Mouse (Mus musculus): ENCODE data around the gene Ubr7. TPM values are rescaled to one million over a fixed set of nuclear protein-coding genes. Genes with fewer than 3 reads are reported as not detected.

Ubr7 gene
- polyA plus RNA-seq, 1 experiment from 2014 or later: 26.5 TPM

Other genes with a start within 250 kb of the Ubr7 start
- 0.84 and 1.1 TPM in 2 replicates for gene Chga, start 203.0 kb upstream of the Ubr7 start, polyA plus RNA-seq (2015; fragmentation: Nextera tagmentation; extraction: Ambion mirVana)
- 4.3 and 6.4 TPM in 2 replicates for gene Itpk1, start 53.0 kb upstream of the Ubr7 start, polyA plus RNA-seq (2015; fragmentation: Nextera tagmentation; extraction: Ambion mirVana)
- gene Moap1, start 14.3 kb upstream of the Ubr7 start, polyA plus RNA-seq (2015; fragmentation: Nextera tagmentation; extraction: Ambion mirVana): 17.9 and 18.3 TPM in 2 replicates
- 6.8 and 7.5 TPM in 2 replicates for gene Tmem251, start 14.2 kb upstream of the Ubr7 start, polyA plus RNA-seq (2015; fragmentation: Nextera tagmentation; extraction: Ambion mirVana)
- gene Gm28051, start 202 bp upstream of the Ubr7 start, polyA plus RNA-seq (2015; fragmentation: Nextera tagmentation; extraction: Ambion mirVana): not detected in 2 replicates
- 20.7 and 26.6 TPM in 2 replicates for gene Gon7, start 164 bp upstream of the Ubr7 start, polyA plus RNA-seq (2015; fragmentation: Nextera tagmentation; extraction: Ambion mirVana)
- gene Gm20604, start 705 bp downstream of the Ubr7 start, polyA plus RNA-seq (2015; fragmentation: Nextera tagmentation; extraction: Ambion mirVana): 17.8 and 18.1 TPM in 2 replicates
- 11.2 and 11.7 TPM in 2 replicates for gene Btbd7, start 120.5 kb downstream of the Ubr7 start, polyA plus RNA-seq (2015; fragmentation: Nextera tagmentation; extraction: Ambion mirVana)
- gene Cox8c, start 141.3 kb downstream of the Ubr7 start, polyA plus RNA-seq (2015; fragmentation: Nextera tagmentation; extraction: Ambion mirVana): not detected in 2 replicates
- 0.01 and 0.08 TPM in 2 replicates for gene Unc79, start 190.9 kb downstream of the Ubr7 start, polyA plus RNA-seq (2015; fragmentation: Nextera tagmentation; extraction: Ambion mirVana)

Data from heart, embryonic 13.5 days (tissue).